Mouse (Mus musculus) adrenal gland, adult 18-20 months (tissue): ENCODE results near the gene Dcp1b. TPM values are rescaled to one million over a fixed set of nuclear protein-coding genes. Genes with fewer than 3 reads are reported as not detected.

ENCODE experiments used
- DNase-seq, 2 experiments: peaks; one replicate each; pipeline ENCODE4 v3.0.0; 2021 to 2022; ENCODE audit warnings: low spot score in 2 of 2
- total RNA-seq, 2 experiments: library from RNA; stranded (reverse); gene quantifications; 1 replicate in 1 of 2; 2 replicates in 1 of 2; pipeline ENCODE4 v1.2.3; 2021

The Dcp1b gene
- total RNA-seq, 2 experiments from 2014 or later, result 7.9 to 10.7 TPM

GRCm38 (mm10) chr6:119227001-119227400 is 51.9 kb downstream of the Dcp1b start:
- DNase-seq, result peak in 1 of 2 experiments; percentile 0

DNA sequence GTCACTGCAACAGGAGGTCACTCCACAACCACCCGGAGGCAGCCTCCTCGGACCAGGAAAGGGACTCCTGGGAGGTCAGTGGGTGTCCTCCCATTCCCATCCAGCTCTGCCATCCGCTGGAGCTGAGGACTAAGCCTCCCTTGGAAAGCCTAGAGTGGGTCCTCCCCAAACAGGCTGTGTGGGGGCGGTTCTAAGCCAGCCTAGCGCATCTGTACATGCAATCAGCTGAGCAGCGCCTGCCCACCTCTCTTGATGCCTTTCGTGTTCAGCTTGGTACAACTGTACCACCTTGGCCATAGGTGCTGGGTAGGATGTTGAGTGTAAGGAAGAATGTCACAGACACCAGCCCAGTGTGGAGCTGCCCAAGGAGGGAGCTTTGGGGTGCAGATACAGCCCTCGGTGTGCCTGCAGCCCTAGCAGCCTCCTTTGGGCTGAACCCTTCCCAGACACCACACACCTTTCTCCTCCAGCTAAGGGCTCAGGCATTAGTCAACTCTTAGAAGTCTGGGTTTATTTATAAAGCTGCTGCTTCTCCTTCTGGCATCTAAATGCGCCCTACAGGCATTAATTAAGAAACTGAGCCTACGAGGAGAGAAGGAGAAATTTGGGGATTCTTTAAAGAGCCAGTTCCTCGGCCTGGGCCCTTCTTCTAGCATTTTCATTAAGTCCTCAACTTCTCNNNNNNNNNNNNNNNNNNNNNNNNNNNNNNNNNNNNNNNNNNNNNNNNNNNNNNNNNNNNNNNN is 54.0 kb downstream of the Dcp1b start:
- peak in 1 of 2 experiments; percentile 13 for DNase-seq

- peak in 1 of 2 experiments; percentile 17 for DNase-seq
Observed at GRCm38 (mm10) chr6:119233066-119233465, 58.0 kb downstream of the Dcp1b start.

GRCm38 (mm10) chr6:119235441-119235840 is 60.4 kb downstream of the Dcp1b start:
- no peak for DNase-seq

DNA sequence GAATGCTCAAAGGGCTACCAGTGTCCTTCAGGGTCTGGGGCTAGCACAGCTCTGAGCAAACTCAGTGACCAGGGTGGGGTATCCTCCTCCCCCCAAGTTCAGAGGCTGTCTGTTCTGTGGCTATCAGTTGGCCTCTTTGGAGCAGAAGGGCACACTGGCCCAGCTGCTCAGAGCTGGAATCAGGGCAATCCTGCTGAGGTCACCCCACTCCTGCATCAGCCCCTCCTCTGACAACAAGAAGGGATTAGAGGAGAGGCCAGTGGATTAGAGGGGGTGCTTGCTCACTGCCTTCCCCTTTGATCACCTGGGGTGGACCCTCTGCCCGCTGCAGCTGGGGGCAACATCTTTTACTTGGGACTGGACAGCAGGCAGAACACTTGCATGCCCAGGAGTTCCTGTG is 61.2 kb downstream of the Dcp1b start, which contains the start of gene Cacna2d4:
Gene Cacna2d4, plus strand, starts transcription at position 286 of the 400 bp plus-strand sequence.
- DNase-seq, result no peak

GRCm38 (mm10) chr6:119237427-119237989 is 62.5 kb downstream of the Dcp1b start:
- no peak for DNase-seq

DNA sequence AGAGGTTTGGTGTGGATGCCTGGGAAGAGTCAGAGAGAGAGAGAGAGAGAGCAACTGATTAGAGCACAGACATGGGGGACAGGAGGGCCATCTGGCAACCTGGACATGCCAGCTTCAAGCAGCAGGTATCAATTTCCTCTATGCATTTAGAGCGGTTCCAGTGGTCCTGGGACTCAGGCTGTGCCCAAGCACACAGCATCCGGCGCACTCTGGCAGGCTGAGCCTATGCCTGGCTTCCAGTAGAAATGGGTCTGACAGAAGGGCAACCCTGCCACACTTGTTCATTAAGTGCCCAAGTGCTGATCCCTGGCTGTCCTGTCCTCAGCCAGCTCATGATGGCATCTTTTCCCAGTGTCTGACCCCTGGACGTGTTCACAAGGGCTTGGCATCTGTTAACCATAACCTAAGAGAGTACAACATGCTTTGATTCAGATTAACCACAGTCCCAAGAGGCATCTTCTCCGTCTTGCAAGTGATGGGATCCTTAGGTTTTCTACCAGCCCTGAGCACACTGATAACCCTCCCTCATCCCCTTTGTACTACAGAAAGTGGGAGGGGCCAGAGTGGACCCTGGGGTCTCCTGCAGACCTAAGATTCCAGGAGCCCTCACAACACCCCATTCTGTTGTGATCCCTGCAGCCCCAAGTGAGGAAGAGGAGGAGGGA is 64.4 kb downstream of the Dcp1b start:
- no peak for DNase-seq

DNA sequence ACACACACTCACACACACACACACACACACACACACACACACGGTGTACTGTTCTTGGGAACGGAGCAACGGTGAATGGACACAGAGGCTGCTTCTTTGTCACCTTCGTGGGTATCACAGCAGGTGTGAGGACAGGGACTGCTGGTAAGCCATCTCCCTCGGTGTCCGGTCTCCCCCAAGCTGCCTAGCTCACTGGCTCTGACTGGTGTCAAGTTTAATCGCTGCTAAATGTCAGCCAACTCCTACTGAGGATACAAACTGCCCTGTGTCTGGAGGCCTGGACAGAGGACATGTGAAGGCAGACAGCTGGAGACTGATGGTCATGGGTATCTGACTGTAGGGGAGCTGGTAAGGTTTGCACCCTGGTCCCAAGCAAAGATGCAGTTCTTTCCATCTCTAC is 65.2 kb downstream of the Dcp1b start:
- DNase-seq, result no peak

- no peak for DNase-seq
Observed at GRCm38 (mm10) chr6:119240871-119241705, 66.0 kb downstream of the Dcp1b start.

DNA sequence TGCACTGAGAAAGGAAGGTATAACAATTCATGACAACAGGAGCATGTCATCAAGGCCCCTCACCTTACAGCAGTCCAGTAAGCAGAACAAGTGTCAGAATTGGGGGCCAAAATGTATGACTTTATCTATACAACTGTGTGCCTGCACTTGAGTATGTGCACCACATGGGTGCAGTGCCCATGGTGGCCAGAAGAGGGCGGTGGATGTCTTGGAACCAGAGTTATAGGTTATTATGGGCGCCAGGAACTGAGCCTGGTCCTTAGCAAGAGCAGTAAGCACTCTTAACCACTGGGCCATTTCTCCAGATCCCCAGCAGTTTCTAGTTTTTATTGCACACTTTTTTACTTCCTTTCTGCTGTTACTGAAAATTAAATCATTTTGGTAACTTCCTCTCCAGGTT is 71.0 kb downstream of the Dcp1b start:
- DNase-seq, result no peak

- DNase-seq, result no peak
Observed at GRCm38 (mm10) chr6:119248578-119248977, 73.5 kb downstream of the Dcp1b start.

DNA sequence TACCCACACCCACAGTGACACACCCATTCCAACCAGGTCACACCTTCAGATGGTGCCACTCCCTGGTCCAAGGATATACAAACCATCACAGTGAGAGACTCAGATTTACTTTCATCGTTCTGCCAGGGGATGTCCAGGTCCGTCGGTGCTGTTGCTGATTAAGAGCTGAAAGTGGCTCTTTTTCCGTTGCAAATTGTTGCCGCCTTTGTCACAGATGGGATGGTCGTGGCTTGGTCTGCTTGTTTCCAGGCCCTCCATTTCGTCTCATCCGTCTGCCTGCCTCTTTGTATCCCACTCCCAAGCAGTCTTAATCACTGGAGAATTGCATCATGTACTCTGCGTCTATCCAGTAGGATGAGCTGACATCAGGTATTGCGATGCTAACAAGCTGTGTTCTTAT is 74.7 kb downstream of the Dcp1b start:
- no peak for DNase-seq

GRCm38 (mm10) chr6:119251704-119252103 is 76.7 kb downstream of the Dcp1b start:
- DNase-seq, result no peak

Other genes starting within 250 kb of the Dcp1b start
- gene Cacna1c, start 21.2 kb downstream of the Dcp1b start, total RNA-seq, result 10 to 100 TPM; 66.4 to 84.0 TPM
- gene Cacna2d4, start 61.3 kb downstream of the Dcp1b start, total RNA-seq, result not detected
- under 1 TPM in 1 of 2 experiments, not detected in 1; 0.27 TPM for gene Lrtm2, start 155.5 kb downstream of the Dcp1b start, total RNA-seq
- gene Adipor2, start 242.5 kb downstream of the Dcp1b start, total RNA-seq, result 100 to 1,000 TPM; 191 to 229 TPM